Mouse (Mus musculus): ENCODE data around the gene Slc22a12.

Slc22a12 gene

DNA sequence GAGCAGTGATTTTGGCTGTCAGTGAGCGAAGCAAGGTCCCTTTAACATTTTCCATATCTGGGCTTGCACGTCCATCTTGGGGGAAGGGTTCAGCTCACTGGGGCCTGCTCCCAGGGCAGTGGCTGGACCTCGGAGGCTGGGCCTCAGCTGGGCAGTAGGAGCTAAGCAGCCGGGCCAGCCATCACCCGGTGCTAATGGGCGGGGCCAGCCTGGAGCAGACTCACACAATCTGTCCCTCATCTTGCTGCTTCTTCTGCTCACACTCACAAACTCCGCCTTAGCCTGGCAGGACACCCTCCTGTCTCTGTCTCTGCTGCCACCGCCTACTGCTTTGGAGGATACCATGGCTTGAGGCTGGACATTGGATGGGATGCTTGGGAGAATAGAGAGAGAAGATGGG is 26.7 kb downstream of the Slc22a12 start:
- DNase-seq (ENCODE audit: low read depth, low spot score), result peak; percentile 37

DNA sequence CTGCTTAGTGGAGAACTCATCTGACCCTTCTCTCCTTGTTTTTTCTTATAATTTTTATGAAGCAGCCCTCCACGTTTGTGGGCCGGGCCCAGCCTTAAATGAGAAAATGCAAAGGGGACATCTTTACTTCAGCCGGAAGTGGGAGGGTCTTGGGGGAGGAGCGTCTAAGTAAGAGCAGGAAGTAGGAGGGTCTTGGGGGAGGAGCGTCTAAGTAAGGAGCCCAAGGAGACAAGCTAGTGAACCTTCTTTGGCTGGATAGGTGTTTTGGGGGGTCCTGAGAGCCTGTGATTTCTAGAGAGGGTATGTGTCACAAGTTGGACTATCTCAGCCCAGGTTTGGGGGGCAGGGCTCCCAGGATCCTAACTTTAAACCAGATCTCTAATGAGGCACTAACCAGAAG is 27.4 kb downstream of the Slc22a12 start:
- peak; percentile 95 for DNase-seq (ENCODE audit: low read depth, low spot score)

DNA sequence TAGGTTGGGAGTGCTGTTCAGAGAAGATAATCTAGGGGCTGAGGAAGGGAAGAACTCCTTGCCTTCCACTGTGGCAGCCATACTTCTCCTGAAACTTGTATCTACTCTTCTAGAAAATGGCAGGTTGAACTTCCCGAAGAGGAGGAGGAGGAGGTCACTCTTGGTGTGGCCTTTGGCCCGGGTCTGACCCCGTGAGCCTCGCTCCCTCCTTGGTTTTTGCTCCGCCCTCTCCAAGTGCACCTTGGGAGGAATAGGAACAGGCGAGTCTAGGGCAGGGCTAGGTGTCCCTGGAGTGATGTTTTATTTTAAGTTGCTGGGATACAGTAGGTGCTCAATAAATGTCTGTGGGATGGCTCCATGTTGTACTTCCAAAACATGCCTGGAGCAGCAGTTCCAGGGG is 27.9 kb downstream of the Slc22a12 start:
- DNase-seq (ENCODE audit: low read depth, low spot score), result peak; percentile 94

DNA sequence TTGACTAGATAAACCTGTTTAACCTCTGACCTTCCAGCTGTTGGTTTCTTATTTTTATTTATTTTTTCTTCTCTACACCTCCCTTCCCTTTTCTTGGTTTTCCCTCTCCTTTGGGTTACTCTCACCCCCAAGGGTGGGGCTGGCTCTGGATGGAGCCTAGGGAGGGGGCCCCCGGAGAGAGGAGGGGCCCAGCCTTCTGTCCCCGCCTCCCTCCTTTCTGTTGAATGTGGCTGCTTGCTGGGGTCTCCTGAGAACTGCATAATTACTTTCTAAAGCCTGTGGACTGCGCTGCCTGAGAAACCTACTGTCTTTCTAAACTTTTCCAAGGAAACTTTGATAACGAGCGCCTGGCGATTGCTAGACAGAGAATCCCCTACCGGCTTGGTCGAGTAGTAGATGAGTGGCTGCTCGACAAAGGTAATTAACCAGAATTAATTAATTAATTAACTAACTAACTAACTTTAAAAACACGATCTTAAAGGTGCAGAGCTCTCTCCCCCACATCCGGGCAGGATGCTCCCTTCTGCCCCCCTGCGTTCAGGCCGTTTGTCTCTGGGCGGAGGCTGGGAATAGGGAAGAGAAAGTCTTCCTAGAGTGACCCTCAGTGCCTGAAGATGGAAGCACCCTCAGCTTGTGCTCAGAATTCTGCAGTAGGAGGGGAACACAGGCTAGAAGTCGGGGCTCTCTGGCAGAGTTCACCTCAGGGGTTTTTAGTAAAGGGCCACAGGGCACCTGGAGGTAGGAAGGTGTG is 29.3 kb downstream of the Slc22a12 start:
- peak; percentile 37 for DNase-seq (ENCODE audit: low read depth, low spot score)

DNA sequence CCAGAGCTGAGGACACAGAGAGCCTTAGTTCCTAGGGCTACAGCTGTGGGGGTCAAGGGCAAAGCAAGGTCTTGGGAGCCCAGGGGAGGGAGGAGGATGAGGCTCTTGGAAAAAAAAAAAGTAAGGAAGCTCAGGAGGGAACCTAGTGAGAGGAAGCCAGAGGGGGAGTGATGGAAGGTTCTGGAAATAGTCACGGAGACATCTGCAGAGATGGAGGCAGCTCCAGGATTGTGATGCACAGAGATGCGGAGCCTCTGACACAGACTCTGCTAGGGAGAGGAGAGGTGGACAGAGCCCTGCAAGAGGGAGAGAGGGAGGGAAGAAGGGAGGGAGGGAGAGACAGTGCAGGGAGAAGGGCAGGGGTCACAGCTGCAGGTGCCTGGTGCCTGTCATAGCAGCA is 32.3 kb downstream of the Slc22a12 start:
- DNase-seq (ENCODE audit: low read depth, low spot score), result no peak

DNA sequence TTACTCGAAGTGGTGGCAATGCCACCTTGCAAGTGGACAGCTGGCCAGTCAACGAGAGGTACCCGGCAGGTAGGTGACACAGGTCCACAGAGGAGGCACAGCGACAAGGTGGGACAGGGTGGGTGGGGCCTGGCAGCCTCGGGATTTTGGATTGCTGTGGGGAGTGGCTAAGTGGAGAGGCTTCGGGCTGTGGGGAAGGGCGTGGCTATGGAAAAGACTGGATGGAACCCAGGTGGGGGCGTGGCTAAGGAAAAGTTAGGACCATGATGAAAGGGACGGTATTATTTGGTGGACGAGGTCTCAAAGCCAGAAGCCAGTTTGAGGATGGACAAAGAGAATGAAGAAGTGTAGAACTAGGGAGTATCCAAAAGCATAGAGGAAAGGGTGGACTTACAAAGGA is 33.0 kb downstream of the Slc22a12 start:
- DNase-seq (ENCODE audit: low read depth, low spot score), result peak; percentile 69

DNA sequence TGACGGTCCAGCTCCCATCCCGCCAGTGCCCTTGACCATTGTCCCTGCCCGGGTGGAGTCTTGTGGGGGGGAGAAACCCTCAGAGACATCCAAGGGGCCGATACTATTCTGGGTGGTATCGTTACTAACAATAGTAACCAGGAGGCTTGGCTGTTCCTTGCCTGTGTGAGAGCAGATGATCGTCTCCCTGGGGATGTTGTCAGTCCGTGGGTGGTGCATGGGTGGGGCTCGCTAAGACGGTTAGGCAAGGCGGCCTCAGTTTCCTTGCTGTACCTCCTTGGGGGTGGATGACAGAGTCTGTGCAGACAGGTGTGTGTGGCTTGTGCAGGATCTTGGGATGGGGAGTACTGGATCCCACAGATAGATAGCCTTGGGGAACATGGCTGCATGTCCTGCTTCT is 35.4 kb downstream of the Slc22a12 start:
- DNase-seq (ENCODE audit: low read depth, low spot score), result no peak

DNA sequence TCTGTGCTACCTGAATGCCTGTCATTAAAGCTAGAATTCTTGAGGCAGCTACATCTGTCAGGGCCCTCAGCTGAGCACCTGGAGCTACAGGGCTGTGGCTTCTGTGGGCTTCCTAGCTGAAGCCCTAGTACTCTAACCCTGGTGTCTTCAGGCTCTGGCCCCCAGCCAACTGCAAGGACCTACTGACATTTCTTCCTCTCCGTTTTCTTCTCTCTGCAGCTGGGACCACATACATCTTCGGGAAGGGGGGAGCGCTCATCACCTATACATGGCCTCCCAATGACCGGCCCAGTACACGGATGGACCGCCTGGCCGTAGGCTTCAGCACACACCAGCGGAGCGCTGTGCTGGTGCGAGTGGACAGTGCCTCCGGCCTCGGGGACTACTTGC is 38.2 kb downstream of the Slc22a12 start:
- no peak for DNase-seq (ENCODE audit: low read depth, low spot score)

DNA sequence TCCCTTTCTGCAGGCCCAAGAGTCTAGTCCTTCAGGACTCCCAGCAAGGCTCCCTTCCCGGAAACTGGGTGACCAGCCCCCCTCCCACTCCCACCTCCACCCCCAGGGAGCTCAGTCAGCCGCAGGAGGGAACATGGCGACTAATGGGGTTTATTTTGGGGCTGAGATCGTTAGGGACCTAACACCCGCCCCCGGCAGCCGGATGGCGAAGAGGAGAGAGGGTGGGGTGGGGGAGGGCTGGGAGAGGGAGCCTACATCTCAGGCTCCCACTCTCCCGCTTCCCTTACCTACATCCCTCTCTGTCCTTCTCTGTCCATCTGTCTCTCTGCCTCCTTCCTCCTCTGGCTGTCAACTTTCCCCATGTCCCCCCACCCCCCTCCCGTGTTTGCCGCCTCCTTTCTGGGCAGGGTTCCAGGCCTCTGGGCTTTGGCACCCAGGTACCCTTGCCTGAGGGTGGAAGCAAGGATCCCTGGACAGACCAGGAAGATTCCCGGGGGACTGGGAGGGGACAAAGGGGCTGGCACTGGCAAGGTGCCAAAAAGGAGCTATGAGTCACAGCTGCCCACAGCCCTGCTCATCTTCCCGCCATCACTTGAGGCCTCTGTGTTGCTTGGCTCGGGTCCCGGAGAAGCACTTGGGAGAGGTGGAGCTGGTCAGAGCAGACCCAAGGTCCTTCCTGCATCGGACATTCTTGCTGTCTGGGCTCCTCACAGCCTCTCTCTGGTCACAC is 38.7 kb downstream of the Slc22a12 start:
- no peak for DNase-seq (ENCODE audit: low read depth, low spot score)

DNA sequence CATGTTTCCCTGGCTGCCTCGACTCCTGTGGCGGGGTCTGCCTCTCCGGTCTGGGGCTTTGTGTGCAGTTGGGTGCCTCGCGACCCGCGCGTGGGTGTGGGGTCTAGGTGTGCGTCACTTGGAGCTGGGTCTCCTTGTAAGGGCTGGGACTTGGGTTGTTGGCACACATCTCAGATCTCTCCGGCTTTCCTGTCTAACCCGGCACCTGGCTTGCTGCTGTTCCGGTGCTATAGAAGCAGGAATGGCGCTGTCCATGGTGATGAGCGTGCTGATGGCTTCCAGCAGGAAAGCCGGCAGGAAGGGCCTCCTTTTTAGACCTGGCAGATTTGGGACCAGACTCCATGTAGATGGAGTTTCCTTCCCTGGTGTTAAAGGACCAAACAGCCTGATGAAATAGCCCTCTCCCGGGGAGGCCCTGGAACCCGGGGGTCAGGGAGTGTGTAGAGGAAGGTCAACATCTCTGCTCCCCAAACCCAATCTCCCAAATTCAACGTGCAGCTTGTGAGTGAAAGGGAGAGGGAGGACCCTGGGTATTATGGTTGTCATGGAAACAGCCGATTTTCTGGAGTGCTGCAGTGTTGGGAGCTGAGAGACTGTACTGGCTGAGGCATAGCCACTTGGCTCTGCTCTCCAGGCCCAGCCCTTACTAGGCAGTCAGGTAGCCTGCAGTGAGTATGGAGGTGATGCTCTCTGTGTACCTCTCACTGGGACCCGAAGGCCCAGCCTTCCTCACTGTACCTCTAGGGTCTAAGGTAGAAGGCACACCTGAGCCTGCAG is 40.1 kb downstream of the Slc22a12 start:
- DNase-seq (ENCODE audit: low read depth, low spot score), result peak; percentile 90

DNA sequence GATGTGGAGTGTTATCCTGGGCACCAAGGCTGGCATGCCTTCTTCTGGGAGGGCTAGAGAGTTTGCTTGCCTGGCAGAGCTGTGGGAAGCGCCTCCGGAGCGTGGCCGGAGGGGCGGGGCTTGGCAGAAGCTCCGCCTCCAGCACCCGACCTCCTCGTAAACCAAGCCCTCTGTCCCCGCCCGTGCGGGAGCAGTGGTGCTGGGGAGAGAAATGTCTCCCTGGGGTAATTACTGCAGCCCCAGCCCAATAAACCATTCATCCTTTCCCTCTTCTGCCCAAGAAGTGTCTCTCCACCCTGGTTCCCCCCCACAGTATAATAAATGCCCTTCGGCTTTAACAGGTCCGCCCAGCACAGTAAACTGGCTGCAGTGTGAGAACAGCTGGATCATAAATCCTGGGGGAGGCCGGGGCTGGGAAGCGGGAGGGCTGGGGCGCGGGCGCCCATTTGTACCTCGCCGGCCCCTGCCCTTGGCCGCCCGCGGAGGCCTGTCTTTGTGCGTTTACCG is 40.7 kb downstream of the Slc22a12 start:
- peak; percentile 71 for DNase-seq (ENCODE audit: low read depth, low spot score)

DNA sequence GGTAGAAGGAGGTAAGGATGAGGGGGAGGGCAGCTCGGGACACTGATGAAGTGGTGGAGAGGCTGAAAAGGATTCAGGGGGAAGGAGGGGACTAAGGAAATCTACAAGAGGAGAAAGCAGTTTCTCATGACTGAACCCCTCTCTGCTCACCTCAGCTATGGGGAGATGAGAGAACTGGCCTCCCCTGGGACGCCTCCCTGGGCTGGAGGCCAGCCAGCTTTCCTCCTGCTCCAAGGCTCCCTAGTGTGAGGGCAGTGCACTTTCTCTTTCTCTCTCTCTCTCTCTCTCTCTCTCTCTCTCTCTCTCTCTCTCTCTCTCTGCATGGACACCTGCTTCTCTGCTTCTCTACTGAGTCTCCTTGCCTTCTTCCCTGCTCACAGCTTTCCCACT is 42.2 kb downstream of the Slc22a12 start:
- DNase-seq (ENCODE audit: low read depth, low spot score), result no peak

DNA sequence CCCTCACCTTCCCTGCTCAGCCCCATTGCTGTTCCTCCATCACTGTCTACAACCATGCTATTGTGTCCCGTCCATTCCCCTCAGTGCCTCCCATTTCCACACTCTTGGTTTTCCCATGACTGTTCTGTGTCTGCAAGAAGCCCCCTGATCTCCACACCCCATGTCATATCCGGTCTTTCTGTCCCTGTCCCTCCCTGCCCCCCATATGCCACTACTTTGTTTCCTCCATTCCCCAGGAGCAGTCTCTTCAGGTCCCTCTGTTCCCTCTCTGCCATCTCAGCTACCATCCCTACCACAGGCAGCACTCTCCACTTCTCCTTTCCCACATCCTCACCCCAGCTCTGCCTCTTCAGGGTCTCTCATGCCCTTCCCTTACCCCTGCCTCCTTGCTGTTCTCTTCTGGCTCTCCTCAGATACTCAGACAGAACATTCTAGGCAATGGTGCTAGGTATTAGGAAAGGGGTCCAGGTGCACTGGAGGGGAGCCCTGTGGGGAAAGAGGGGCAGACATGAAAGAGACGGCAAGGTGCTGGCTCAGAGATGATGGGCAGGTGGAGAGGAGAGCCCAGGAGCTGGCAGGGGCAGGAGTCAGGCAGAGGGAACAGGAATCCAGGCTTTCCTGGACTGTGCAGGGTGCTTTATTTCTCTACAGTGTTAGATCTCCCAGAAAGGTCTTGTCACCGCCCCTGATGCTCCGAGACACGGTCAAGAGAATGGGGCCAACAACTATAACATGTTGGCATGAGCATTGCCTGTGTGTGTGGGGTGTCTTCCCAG is 42.8 kb downstream of the Slc22a12 start:
- no peak for DNase-seq (ENCODE audit: low read depth, low spot score)

DNA sequence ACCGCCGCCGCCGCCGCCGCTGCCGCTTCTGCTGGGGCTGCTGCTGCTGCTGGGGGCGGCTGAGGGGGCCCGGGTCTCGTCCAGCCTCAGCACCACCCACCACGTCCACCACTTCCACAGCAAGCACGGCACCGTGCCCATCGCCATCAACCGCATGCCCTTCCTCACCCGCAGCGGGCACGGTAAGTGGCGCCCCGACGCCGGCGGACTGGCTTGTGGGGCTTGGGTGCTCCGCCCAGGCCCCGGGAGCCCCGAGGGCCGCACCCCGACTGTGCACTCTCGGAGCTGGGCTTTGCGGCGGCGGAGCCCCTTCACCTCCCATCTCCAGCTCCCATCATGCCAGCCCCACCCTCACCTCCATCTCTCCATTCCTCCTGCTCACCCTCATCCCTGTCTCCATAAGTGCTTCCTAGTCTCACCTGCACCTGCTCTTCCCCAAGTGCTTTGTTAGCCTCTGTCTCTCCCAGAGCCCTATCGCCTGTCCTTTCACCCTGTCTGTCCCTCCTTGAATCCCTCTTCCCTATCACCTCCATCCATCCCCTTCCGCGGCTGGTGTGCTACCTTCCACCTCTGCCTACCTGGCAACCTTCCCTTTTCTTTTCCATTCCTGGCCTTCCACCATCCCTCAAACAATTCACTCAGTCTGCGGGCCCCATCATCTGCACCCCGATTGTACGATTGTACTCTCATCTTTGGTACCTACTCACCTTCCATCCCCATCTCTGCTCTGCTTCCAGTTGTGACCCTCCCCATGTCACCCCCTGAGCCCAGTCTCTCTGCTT is 44.3 kb downstream of the Slc22a12 start:
- DNase-seq (ENCODE audit: low read depth, low spot score), result no peak

DNA sequence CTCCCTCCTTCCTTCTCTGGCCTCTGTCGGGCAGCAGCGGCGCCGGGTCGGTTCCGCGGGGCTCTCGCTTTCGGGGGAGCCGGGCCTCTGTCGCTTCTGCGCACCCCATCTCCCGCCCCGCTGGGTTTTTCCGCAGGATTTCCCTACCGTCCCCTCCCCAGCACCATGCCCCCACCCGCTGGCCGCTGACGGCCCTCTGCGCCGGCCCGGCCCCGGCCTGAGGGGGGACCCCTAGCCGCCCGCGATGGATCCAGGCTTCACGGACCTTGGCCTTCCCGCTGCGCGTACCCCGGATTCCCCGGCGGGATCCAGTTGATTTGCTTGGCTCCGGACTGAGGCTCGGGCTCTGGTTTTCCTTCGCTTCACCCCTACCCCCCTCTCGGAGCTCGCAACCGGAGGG is 45.0 kb downstream of the Slc22a12 start:
- no peak for DNase-seq (ENCODE audit: low read depth, low spot score)

DNA sequence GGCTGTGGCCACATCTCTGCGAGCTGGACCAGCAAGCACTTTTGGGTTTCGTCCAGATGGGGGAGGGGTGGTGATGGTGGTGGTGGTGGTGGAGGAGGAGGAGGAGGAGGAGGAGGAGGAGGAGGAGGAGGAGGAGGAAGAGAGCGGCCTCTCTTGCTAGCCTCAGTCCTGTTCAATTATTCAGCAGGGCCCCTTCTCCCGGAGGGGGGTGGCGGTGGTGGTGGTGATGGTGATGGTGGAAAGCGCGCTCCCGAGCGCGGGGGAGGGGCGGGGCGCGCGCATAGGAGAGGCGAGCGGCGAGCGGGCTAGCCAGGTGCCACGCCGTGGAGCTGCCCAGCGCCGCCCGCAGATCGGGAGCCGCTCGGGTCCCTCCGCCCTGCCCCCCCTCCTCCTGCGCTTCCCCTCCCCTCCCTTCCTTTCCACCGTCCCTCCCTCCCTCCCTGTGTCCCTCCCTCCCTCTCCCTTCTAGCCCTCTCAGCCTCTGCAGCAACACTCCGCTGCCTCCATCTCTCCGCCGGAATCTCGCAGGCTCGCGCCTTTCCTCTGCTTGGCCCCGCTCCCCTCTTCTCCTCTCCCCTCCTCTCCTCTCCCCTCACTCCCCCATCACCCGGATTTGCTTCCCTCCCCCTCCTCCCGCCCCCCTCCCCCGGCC is 45.6 kb downstream of the Slc22a12 start:
- peak; percentile 58 for DNase-seq (ENCODE audit: low read depth, low spot score)

DNA sequence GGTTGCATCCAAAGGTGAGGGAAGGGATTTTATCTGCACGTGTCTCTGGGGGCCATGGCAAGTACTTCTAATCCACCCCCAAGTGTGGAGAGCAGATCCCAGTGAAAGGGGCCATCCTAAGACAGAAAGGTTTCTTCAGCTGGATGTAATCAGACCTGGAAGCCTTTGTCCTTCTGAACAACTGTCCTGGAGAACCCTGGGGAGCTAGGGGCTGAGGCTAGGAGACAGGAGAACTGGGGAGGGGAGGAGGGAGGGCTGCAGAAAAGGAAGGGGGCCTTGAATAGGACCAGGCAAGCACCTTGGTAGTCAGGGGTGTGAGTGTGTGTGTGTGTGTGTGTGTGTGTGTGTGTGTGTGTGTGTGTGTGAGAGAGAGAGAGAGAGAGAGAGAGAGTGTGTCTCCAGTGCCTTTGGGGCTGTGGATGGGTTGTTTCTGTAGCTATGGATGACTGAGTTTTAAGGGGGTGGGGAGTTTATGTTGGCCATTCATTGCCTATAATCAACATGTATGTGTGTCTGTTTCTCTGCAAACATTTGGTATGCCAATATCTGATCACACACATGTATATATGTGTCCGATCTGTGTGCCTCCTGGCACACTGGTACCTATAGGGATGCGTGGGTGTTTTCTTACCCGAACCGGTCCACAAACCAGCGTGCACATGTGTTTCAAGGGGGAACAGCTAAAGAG is 46.2 kb downstream of the Slc22a12 start:
- no peak for DNase-seq (ENCODE audit: low read depth, low spot score)

DNA sequence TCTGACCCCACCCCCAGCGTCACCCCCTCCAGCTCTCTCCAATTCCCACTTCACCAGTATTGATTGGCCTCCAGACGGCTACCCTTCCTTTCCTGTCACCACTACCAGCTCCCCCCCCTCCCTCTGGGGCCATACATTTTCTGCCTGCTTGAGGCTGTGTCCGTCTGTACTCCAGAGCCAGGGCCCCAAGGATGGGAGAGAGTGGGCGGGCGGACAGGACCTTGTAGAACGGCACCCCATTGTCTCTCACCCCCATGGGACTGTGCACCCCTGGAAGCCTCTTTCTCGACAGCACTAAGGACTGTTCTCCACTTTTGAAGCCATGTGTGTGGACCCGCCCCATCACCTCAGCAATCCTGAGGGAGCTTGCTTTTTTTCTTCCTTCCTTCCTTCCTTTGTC is 47.1 kb downstream of the Slc22a12 start:
- DNase-seq (ENCODE audit: low read depth, low spot score), result no peak

DNA sequence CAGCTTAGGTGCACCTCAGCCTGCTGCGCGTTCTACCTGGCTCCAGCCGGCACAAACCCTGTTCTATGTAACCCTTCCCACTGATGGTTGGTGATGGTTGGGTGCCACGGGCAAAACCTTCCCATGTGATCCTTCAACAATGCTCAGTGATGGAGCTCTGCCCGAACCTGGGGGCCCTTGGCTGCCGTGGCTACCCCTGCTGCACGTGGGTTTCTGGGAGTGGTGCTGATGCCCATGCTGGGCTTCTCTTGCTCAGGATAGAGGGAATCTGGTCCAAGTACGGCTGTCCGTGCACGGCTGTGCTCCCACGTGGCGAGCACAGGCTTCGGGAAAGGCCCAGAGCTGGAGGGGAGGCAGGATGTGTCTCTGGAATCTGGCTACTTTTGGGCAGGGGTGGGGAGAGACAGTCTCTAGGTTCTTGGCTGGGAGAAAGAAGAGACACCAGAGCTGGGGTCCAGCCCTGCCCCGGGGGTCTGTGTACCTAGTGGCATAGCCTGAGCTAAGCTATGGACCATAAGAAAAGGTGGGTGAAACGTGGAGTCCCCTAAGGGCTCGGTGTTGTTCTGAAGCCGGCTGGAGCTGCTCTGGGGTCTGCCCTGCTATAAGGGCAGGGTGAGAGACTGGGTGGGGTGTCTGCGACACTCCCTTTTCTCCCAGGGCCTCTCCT is 48.2 kb downstream of the Slc22a12 start:
- DNase-seq (ENCODE audit: low read depth, low spot score), result no peak

Data from R1 (cell line).